Mouse (Mus musculus) layer of hippocampus, adult 9-11 months (tissue): ENCODE measurements at regions not wholly inside any gene's neighbourhood (a gene's known extent, or its start where the extent isn't known, plus 50 kb on each side); places are given as distances from the start of the nearest gene placed in this dataset.

Experiments used
- DNase-seq: peaks from one replicate; pipeline ENCODE4 v3.0.0; 2022

GRCm38 (mm10) chrX:6261469-6261868, 59.1 kb downstream of the Bmp15 start:
- peak; percentile 30 for DNase-seq

DNA sequence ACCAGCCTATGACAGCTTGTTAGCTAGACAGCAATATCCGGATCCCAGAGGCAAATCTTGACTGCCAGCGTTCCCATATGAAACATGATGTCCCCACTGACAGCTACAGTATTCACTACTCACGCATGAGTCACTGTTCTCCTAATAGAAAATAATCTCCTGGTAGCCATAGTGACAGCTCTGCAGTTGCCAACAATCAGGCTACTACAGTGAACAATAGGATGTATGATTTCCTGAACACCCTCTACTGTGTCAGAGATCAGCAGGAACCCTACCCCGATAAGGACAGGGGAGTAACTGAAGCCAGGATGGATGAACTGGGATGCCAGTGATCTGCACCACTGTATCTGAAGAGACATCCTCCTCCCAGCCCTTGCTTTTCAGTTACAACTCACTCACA, 62.0 kb downstream of the Bmp15 start:
- DNase-seq = peak; percentile 37

DNA sequence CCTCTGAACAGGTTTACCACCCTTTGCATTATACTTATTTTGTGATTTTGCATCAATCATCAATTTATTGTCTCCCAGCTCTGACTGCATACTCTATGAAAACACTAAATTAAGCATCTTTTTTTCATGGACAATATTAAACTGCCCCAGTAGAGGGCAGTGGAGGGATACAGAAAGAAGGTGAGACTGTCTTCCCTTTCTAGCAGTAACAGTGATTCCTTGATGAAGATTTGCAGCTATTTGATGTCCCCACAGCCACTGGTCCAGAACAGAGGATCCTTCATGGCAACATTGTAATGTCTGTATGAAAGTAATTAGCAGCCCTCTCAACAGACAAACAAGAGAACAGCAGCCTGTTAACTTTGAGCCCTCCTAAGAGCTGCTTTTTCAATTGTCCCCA, 66.5 kb downstream of the Bmp15 start:
- DNase-seq = no peak

GRCm38 (mm10) chrX:6252873-6253272, 67.6 kb downstream of the Bmp15 start:
- DNase-seq = no peak
